Mouse (Mus musculus) liver, embryonic 14.5 days (tissue): ENCODE data around the gene Nacc1.

ENCODE experiments used
- CTCF ChIP-seq: IDR thresholded peaks from 2 replicates; pipeline ENCODE4 v1.5.1; 2016; ENCODE audit warnings: antibody characterized with exemption, low read depth, control low read depth
- EP300 ChIP-seq: IDR thresholded peaks from 2 replicates; pipeline ENCODE4 v1.6.1; 2016; ENCODE audit warnings: antibody characterized with exemption, low read depth

DNA sequence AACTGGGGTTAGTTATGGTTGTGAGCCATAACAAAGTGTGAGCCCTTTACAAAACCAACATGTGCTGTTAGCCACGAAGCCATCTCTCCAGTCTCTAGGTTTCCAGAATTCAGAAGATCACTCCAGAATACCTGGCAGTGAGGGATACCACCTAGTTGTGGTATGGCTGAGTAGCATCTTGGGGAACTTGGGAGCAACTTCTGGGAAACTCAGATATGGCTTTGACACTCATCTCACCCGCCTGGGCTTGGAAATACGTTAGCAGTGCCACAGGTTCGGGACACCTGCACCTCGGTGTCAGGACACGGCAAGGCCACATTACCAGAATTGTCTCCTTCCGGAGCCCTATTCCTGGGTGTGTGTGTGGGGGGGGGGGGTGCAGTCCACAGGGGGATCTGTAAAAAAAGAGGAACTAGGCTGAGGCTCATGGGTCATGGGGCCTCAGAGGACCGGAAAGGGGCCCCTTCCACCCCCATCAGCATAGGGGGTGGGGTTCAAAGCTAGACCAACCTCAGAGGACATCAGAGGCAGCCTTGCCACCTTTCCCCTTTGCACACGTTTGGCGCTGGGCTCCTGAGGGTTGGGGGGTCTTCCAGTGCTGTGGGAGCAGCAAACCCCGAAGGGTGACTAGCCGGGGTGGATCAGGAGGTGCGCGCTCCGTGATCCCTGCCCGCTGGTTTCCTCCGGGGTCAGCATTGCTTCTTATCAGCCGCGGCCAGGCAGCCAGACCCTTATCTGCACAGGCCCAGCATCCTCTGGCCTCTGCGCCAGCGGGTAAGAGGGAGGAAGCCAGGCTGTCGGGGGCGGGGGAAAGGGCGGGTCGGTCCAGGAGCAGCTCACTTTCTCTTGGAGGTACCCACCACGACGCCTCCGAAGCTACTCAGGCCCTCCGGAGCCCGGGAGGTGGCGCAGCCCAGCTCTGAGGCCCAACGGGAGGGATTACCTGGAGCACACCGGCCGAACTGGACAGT, 13.6 kb upstream of the Nacc1 start, which contains the start of gene Lyl1:
- TF ChIP-seq CTCF (peak; percentile 78), EP300 (peak; percentile 99)
